Mouse (Mus musculus) CH12.LX (cell line): ENCODE measurements around the gene Hhip. TPM values are rescaled to one million over a fixed set of nuclear protein-coding genes. Genes with fewer than 3 reads are reported as not detected.

Source experiments
- DNase-seq: peaks from one replicate; pipeline ENCODE4 v3.0.0-alpha.2; 2013; ENCODE audit errors: extremely low read depth
- H3K27ac ChIP-seq: 2 replicates; pipeline ENCODE4 v1.5.1; 2012; ENCODE audit warnings: low read depth, mild to moderate bottlenecking, control low read depth, moderate library complexity; ENCODE audit not compliant: insufficient read depth
- H3K27me3 ChIP-seq: replicated peaks from 2 replicates; pipeline ENCODE3; 2012; ENCODE audit warnings: inconsistent platforms
- H3K36me3 ChIP-seq, 2 experiments: replicated peaks in 1 of 2; 2 replicates each; pipeline versions ENCODE3 to v1.6.1; 2012; ENCODE audit warnings: inconsistent platforms in 1 of 2, low read length in 1 of 2, mild to moderate bottlenecking in 1 of 2, mixed read lengths in 1 of 2, moderate library complexity in 1 of 2; ENCODE audit not compliant: control insufficient read depth in 1 of 2, insufficient read depth in 1 of 2
- H3K4me1 ChIP-seq, 2 experiments: 2 replicates each; pipeline ENCODE4 v1.6.1; 2012; ENCODE audit warnings: inconsistent platforms in 1 of 2, moderate library complexity in 1 of 2; ENCODE audit not compliant: insufficient read depth in 2 of 2, control insufficient read depth in 1 of 2
- H3K4me2 ChIP-seq: 2 replicates; pipeline ENCODE4 v1.6.1; 2012; ENCODE audit warnings: low read depth, mild to moderate bottlenecking, control low read depth; ENCODE audit not compliant: poor library complexity, insufficient read depth, severe bottlenecking
- H3K4me3 ChIP-seq, 3 experiments: fragments of 150-350 bp in 1 of 3; sonication (generic) in 1 of 3; replicated peaks in 1 of 3; 2 replicates each; pipeline versions ENCODE3 to v1.5.1; 2011 to 2012; ENCODE audit warnings: low read depth in 2 of 3, low read length in 2 of 3, mild to moderate bottlenecking in 2 of 3, moderate library complexity in 2 of 3, control low read depth in 1 of 3, improper control_type of control experiment in 1 of 3, inconsistent platforms in 1 of 3, mixed read lengths in 1 of 3; ENCODE audit not compliant: poor library complexity in 1 of 3
- H3K79me2 ChIP-seq: replicated peaks from 2 replicates; pipeline ENCODE4 v1.6.1; 2012; ENCODE audit warnings: mild to moderate bottlenecking, moderate library complexity; ENCODE audit not compliant: control insufficient read depth, poor library complexity, insufficient read depth, severe bottlenecking; ENCODE audit errors: extremely low read depth
- H3K9ac ChIP-seq: 2 replicates; pipeline ENCODE4 v1.6.1; 2012; ENCODE audit warnings: low read depth, mild to moderate bottlenecking, control low read depth, moderate library complexity; ENCODE audit not compliant: insufficient read depth
- H3K9me3 ChIP-seq: replicated peaks from 2 replicates; pipeline ENCODE3; 2012; ENCODE audit warnings: low read length, inconsistent platforms, mixed read lengths
- CHD2 ChIP-seq: IDR thresholded peaks from 2 replicates; pipeline ENCODE4 v1.6.1; 2011; ENCODE audit warnings: low read length, improper control_type of control experiment
- CTCF ChIP-seq, 2 experiments: IDR thresholded peaks in 1 of 2; conservative IDR thresholded peaks in 1 of 2; 2 replicates each; pipeline ENCODE4 v1.5.1; 2011 to 2012; ENCODE audit warnings: low read depth in 2 of 2, low read length in 2 of 2, improper control_type of control experiment in 1 of 2, inconsistent platforms in 1 of 2, mild to moderate bottlenecking in 1 of 2, moderate library complexity in 1 of 2
- ELF1 ChIP-seq: IDR thresholded peaks from 2 replicates; pipeline ENCODE4 v1.6.1; 2014; ENCODE audit warnings: low read depth, mild to moderate bottlenecking, inconsistent platforms, low read length, improper control_type of control experiment
- EP300 ChIP-seq: IDR thresholded peaks from 2 replicates; pipeline ENCODE4 v1.6.1; 2011; ENCODE audit warnings: low read length, improper control_type of control experiment
- IRF4 ChIP-seq: IDR thresholded peaks from 2 replicates; pipeline ENCODE4 v1.6.1; 2014; ENCODE audit warnings: low read depth, mild to moderate bottlenecking, inconsistent platforms, low read length, improper control_type of control experiment
- MAX ChIP-seq: IDR thresholded peaks from 2 replicates; pipeline ENCODE4 v1.6.1; 2011; ENCODE audit warnings: low read length, improper control_type of control experiment
- MEF2A ChIP-seq: IDR thresholded peaks from 2 replicates; pipeline ENCODE4 v1.6.1; 2014; ENCODE audit warnings: low read depth, mild to moderate bottlenecking, inconsistent platforms, low read length, improper control_type of control experiment, borderline replicate concordance
- MXI1 ChIP-seq: IDR thresholded peaks from 2 replicates; pipeline ENCODE4 v1.6.1; 2011; ENCODE audit warnings: mild to moderate bottlenecking, low read depth, low read length, improper control_type of control experiment
- MYC ChIP-seq: IDR thresholded peaks from 2 replicates; pipeline ENCODE4 v1.6.1; 2011; ENCODE audit warnings: low read depth, mild to moderate bottlenecking, improper control_type of control experiment, low read length
- NRF1 ChIP-seq: IDR thresholded peaks from 2 replicates; pipeline ENCODE4 v1.6.1; 2014; ENCODE audit warnings: low read depth, mild to moderate bottlenecking, inconsistent platforms, low read length, improper control_type of control experiment, moderate library complexity
- PAX5 ChIP-seq: IDR thresholded peaks from 2 replicates; pipeline ENCODE4 v1.6.1; 2012; ENCODE audit warnings: low read length, inconsistent platforms, mixed read lengths
- POLR2A ChIP-seq: IDR thresholded peaks from 2 replicates; pipeline ENCODE4 v1.6.1; 2011; ENCODE audit warnings: low read depth, mild to moderate bottlenecking, improper control_type of control experiment, low read length
- RAD21 ChIP-seq: IDR thresholded peaks from 2 replicates; pipeline ENCODE4 v1.6.1; 2011; ENCODE audit warnings: low read depth, mild to moderate bottlenecking, low read length, improper control_type of control experiment, moderate library complexity
- RCOR1 ChIP-seq: conservative IDR thresholded peaks from 2 replicates; pipeline ENCODE4 v1.6.1; 2012; ENCODE audit warnings: low read depth, mild to moderate bottlenecking, inconsistent platforms, low read length, improper control_type of control experiment
- SIN3A ChIP-seq: IDR thresholded peaks from 2 replicates; pipeline ENCODE4 v1.6.1; 2012; ENCODE audit warnings: low read length, improper control_type of control experiment, inconsistent platforms
- SMC3 ChIP-seq: IDR thresholded peaks from 2 replicates; pipeline ENCODE4 v1.6.1; 2011; ENCODE audit warnings: low read depth, low read length, improper control_type of control experiment
- TBP ChIP-seq: conservative IDR thresholded peaks from 2 replicates; pipeline ENCODE4 v1.6.1; 2011; ENCODE audit warnings: low read depth, low read length, improper control_type of control experiment
- UBTF ChIP-seq: IDR thresholded peaks from 2 replicates; pipeline ENCODE4 v1.6.1; 2012; ENCODE audit warnings: low read depth, mild to moderate bottlenecking, inconsistent platforms, low read length, improper control_type of control experiment, moderate library complexity
- ZC3H11A ChIP-seq: IDR thresholded peaks from 2 replicates; pipeline ENCODE4 v1.6.1; 2012; ENCODE audit warnings: low read depth, mild to moderate bottlenecking, inconsistent platforms, low read length, improper control_type of control experiment
- ZNF384 ChIP-seq: IDR thresholded peaks from 2 replicates; pipeline ENCODE4 v1.6.1; 2012; ENCODE audit warnings: low read depth, low read length, improper control_type of control experiment, inconsistent platforms
- dilution Hi-C: fragments of 300-500 bp; cut with MboI; formaldehyde crosslinking; loops from 2 replicates; pipeline ENCODE4 v1.14.3; 2020; ENCODE audit warnings: low sequenced_read_pairs; ENCODE audit not compliant: extremely low pct_unique_long_range_greater_than_20kb, extremely low pct_ligation_motif_present
- in situ Hi-C: fragments of 300-500 bp; cut with MboI; formaldehyde crosslinking; loops from 3 replicates; pipeline ENCODE4 v1.14.3; 2019; ENCODE audit warnings: low sequenced_read_pairs, low pct_ligation_motif_present, low pct_unique_long_range_greater_than_20kb, mixed read lengths
- polyA plus RNA-seq: library from polyadenylated mRNA; unstranded; fragments of >175 nt; gene quantifications from 2 replicates; pipeline ENCODE4 v1.2.1, GENCODE M21; 2012; ENCODE audit warnings: low read depth; ENCODE audit not compliant: insufficient read length
- total RNA-seq, 2 experiments: library from RNA; depleted of rRNA; stranded (reverse); fragments of 300-350 nt in 1 of 2; fragments of >200 nt in 1 of 2; gene quantifications; 2 replicates each; pipeline ENCODE4 v1.2.3; 2012 to 2014

Gene Hhip
- total and polyA plus RNA-seq, 3 experiments: not detected

DNA sequence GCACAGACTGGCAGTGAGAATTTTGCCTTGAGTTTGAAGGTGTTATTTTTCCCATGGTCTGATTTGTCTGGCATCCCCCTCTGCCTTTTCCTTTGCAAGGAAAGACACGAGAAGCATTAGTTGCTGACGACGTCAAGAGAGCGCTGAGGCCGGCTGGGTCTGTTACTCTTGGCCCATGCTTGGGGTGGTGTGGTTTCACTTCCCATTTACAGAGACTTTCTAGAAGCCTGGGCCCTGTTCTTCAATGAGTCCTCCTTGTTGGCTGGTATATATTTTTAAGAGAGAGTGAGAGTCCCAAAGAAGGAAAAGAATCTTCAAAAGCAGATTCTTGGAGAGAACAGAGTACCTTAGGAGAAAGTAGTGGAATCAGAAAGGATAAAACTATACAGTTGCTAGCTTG, 116.7 kb downstream of the Hhip start:
- no peaks in the 10 kb centered on the region for H3K36me3 ChIP-seq
- dilution Hi-C loops (no loop called here), in situ Hi-C loops (no loop called here)
- H3K4me2 ChIP-seq: no peak overlapping the region
- peak; percentile 57 for DNase-seq
- TF ChIP-seq IRF4 (peak; percentile 89), PAX5 (no peak), MYC (0 out of 2 replicates have a peak, but pooled peaks have one; percentile 16), EP300 (peak; percentile 73), MAX (peak; percentile 45; the same call in 1 of the 2 replicates)
- no peaks in the 10 kb centered on the region for H3K27me3 ChIP-seq
- H3K9ac ChIP-seq: no peak overlapping the region
- no peak overlapping the region for H3K4me3 ChIP-seq
- no peaks in the 10 kb centered on the region for H3K79me2 ChIP-seq
- H3K27ac ChIP-seq: no peak overlapping the region
- peaks cover 0 to 16% of the 10 kb centered on the region in 2 experiments; a peak in 2 of 4 replicates for H3K4me1 ChIP-seq
- H3K9me3 ChIP-seq: peaks cover 8% of the 10 kb centered on the region

DNA sequence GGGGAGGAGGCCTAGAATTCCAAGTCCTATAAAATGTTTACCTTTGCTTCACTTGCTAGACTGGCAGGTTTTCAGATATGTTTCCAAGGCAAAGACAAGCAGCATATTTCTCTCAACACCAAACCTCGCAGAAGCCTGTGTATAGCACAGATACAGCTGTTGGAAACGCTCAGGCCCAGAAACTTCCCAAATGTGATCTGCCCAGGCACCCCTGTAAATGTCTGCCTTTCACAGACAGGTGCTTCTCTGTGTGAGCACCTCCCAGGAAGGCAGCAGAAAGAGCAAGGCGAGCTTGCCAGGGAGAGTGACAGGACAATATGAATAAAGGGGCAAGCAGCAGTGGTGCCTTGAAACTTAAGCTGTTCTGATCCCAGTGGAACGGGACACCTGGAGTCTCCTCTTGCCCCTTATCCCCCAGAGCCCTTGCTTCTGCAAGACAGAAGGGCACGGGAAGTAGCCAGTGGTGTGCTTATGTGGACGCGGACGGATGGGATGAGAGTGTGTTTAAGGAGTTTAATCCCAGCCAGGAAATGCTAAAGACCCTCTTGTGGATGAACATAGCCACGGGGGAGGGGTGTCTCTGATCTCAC, 120.9 kb downstream of the Hhip start:
- no peak overlapping the region for H3K4me3 ChIP-seq
- dilution Hi-C loops: no loop called here

DNA sequence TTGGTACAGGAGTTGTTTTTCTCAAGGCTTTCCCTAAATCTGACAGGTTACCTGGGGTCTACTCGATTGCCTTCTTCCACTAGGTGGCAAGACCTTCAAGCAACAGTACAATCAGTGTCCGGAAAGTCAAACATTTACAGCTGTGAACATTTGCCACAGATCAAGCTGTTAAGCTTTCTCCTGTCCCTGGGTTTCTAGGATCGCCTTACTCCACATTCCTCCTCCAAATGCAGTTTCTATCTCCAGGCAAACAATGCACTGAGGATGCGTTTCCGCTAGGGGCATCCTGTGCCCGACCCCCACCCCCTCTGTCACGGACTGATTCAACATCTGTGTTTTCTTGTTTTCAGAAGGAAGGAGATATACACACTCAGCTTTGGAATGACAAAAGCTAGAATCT, 122.0 kb downstream of the Hhip start:
- dilution Hi-C loops: no loop called here
- no peak overlapping the region for H3K27ac ChIP-seq
- H3K36me3 ChIP-seq: no peaks in the 10 kb centered on the region
- H3K4me1 ChIP-seq: peaks cover 0 to 1% of the 10 kb centered on the region in 2 experiments; a peak in 2 of 4 replicates
- H3K4me3 ChIP-seq: no peak overlapping the region
- no peak for DNase-seq
- no peaks in the 10 kb centered on the region for H3K79me2 ChIP-seq
- in situ Hi-C loops: no loop called here
- H3K4me2 ChIP-seq: no peak overlapping the region
- no peak overlapping the region for H3K9ac ChIP-seq
- H3K9me3 ChIP-seq: peaks cover 6% of the 10 kb centered on the region
- TF ChIP-seq NRF1 (no peak), MYC (no peak), CTCF (conservative IDR thresholded peaks at IDR 0.05 in 1 of 2, IDR thresholded peaks at IDR 0.05 in 1 of 2; ENCODE audit: low read depth in 2 of 2, low read length in 2 of 2) (no peak), RAD21 (no peak), ZC3H11A (no peak), UBTF (no peak)
- TF ChIP-seq, all 38 proteins: peak for 0
- H3K27me3 ChIP-seq: no peaks in the 10 kb centered on the region

More for the DNA sequence above, 120.9 kb downstream of the Hhip start:
- peaks cover 8% of the 10 kb centered on the region for H3K9me3 ChIP-seq
- H3K36me3 ChIP-seq: no peaks in the 10 kb centered on the region
- in situ Hi-C loops: no loop called here
- DNase-seq: no peak
- TF ChIP-seq MXI1 (no peak), MEF2A (no peak), SMC3 (no peak), NRF1 (no peak), IRF4 (no peak), ZNF384 (no peak), ELF1 (no peak), PAX5 (no peak), TBP (no peak), SIN3A (no peak), UBTF (no peak), RCOR1 (no peak), POLR2A (no peak), CHD2 (no peak), EP300 (no peak)
- peaks cover 0 to 7% of the 10 kb centered on the region in 2 experiments; a peak in 2 of 4 replicates for H3K4me1 ChIP-seq
- H3K27ac ChIP-seq: no peak overlapping the region
- no peak overlapping the region for H3K4me2 ChIP-seq
- no peaks in the 10 kb centered on the region for H3K27me3 ChIP-seq
- no peak overlapping the region for H3K9ac ChIP-seq
- no peaks in the 10 kb centered on the region for H3K79me2 ChIP-seq
